Mouse (Mus musculus): Measurements from ENCODE around the gene Sox30.

- TF ChIP-seq POLR2A (IDR thresholded peaks at IDR 0.05; ENCODE audit: control insufficient read depth, extremely low read depth, insufficient read depth, low read length, poor library complexity) (no peak), CTCF (IDR thresholded peaks at IDR 0.05; ENCODE audit: borderline replicate concordance, control insufficient read depth, extremely low read depth, insufficient read depth, low read length, poor library complexity) (no peak)
Measured at GRCm38 (mm10) chr11:45979946-45980892, at the start of gene Sox30.

All from thymus, adult 2 months (tissue).